In the genomic region with DNA sequence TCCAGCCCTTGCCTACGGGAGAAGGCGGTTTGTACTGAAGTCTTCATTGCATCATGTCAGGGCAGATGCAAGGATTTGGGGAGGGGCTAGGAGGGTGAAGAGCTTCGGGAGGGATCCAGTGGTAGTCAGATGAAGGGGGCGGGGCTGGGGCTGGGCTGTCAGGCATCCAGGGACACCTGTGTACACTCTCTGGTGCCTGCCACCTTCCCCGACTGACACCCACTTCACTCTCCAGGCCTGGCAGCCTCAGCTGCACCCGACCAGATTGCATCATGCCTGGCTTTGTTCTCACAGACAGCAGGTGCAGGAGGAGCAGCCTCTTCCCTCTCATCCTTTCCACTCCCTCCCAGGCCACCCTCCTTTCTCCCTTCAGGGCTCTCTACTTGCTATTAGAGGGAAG, we compare ENCODE assay signal across 8 mouse cellular contexts. TPM values are rescaled to one million over a fixed set of nuclear protein-coding genes. Genes with fewer than 3 reads are reported as not detected.
DNase-seq lines count a peak whose midpoint lies in the region; ATAC-seq and TF ChIP-seq lines count a peak whose summit lies in the region.

No protein-coding gene starts in this region.

- no peak for ATAC-seq in heart, embryonic 11.5 days (replicated peaks; ENCODE audit: insufficient number of reproducible peaks, low FRiP score, low TSS enrichment)
- ATAC-seq in forebrain, embryonic 11.5 days (replicated peaks; ENCODE audit: low FRiP score), result no peak
- ATAC-seq in intestine, postnatal 0 days, result no peak

- DNase-seq in heart, adult 8-10 months (ENCODE audit: low spot score), result no peak
- DNase-seq in MN1 (ENCODE audit: low spot score), result peak; percentile 88
- peak; percentile 64 for DNase-seq in forebrain, embryonic 11.5 days (ENCODE audit: low spot score)
- peak; percentile 52 to 66 for DNase-seq in layer of hippocampus, postnatal 36 days
- DNase-seq in right cerebral cortex, adult 2 months (ENCODE audit: low spot score in 2 of 2), result peak; percentile 66 to 80
- DNase-seq in gastrocnemius, postnatal 14 days, result no peak

- H3K27ac ChIP-seq in heart, embryonic 11.5 days (ENCODE audit: low read depth, low read length), result no peak overlapping the region
- H3K27ac ChIP-seq in forebrain, embryonic 11.5 days (ENCODE audit: low read depth, low read length), result no peak overlapping the region
- no peak overlapping the region for H3K27ac ChIP-seq in intestine, postnatal 0 days (ENCODE audit: low read depth, low read length)

- intact Hi-C loops in gastrocnemius, postnatal 14 days (cut with DNase I; ENCODE audit: low total_unique reads), result loop anchor here (2.0 kb wide), 1 partner anchor 44 kb away; no protein-coding TSS in a partner anchor

- TF ChIP-seq CTCF in intestine, postnatal 0 days (IDR thresholded peaks at IDR 0.05; ENCODE audit: low read depth), result no peak

- H3K27me3 ChIP-seq in heart, embryonic 11.5 days (ENCODE audit: control insufficient read depth, insufficient read depth, low read length), result no peaks in the 10 kb centered on the region
- peaks cover 7% of the 10 kb centered on the region; the same call in 1 of the 2 replicates for H3K27me3 ChIP-seq in forebrain, embryonic 11.5 days (ENCODE audit: control insufficient read depth, insufficient read depth, low read length)
- H3K27me3 ChIP-seq in intestine, postnatal 0 days (replicated peaks; ENCODE audit: control insufficient read depth, insufficient read depth, low read length), result 0 out of 2 replicates have a peak, but pooled peaks cover 2% of the 10 kb centered on the region

- WGBS in heart, embryonic 11.5 days (ENCODE audit: insufficient replicate concordance), result 14% methylated on average over 6 of the region's 6 CpGs
- WGBS in forebrain, embryonic 11.5 days, result 15% methylated on average over 6 of the region's 6 CpGs
- WGBS in intestine, postnatal 0 days, result 20% methylated on average over 6 of the region's 6 CpGs

- H3K36me3 ChIP-seq in heart, embryonic 11.5 days (ENCODE audit: control insufficient read depth, insufficient read depth, low read length), result no peaks in the 10 kb centered on the region; the same call in 1 of the 2 replicates
- no peaks in the 10 kb centered on the region for H3K36me3 ChIP-seq in forebrain, embryonic 11.5 days (ENCODE audit: control insufficient read depth, insufficient read depth, low read length)
- peaks cover 6% of the 10 kb centered on the region; the same call in 1 of the 2 replicates for H3K36me3 ChIP-seq in intestine, postnatal 0 days (ENCODE audit: control insufficient read depth, insufficient read depth)

- no peak overlapping the region for H3K9ac ChIP-seq in heart, embryonic 11.5 days (ENCODE audit: low read depth, low read length)
- no peak overlapping the region for H3K9ac ChIP-seq in forebrain, embryonic 11.5 days (ENCODE audit: low read length)
- H3K9ac ChIP-seq in intestine, postnatal 0 days (ENCODE audit: low read depth, low read length), result no peak overlapping the region

- H3K4me1 ChIP-seq in heart, embryonic 11.5 days (ENCODE audit: control insufficient read depth, insufficient read depth, low read length), result peaks cover 37% of the 10 kb centered on the region
- H3K4me1 ChIP-seq in forebrain, embryonic 11.5 days (replicated peaks; ENCODE audit: control insufficient read depth, insufficient read depth, low read length), result peaks cover 13% of the 10 kb centered on the region
- H3K4me1 ChIP-seq in intestine, postnatal 0 days (replicated peaks; ENCODE audit: control insufficient read depth, insufficient read depth, low read length), result 0 out of 2 replicates have a peak, but pooled peaks cover 2% of the 10 kb centered on the region

- H3K4me3 ChIP-seq in heart, embryonic 11.5 days (ENCODE audit: low read depth, low read length), result no peak overlapping the region
- no peak overlapping the region for H3K4me3 ChIP-seq in forebrain, embryonic 11.5 days (ENCODE audit: low read depth, low read length)
- H3K4me3 ChIP-seq in intestine, postnatal 0 days (ENCODE audit: low read depth, low read length), result no peak overlapping the region

- no peaks in the 10 kb centered on the region for H3K9me3 ChIP-seq in heart, embryonic 11.5 days (replicated peaks; ENCODE audit: control insufficient read depth, low read length)
- no peaks in the 10 kb centered on the region for H3K9me3 ChIP-seq in forebrain, embryonic 11.5 days (ENCODE audit: control insufficient read depth, low read length)
- H3K9me3 ChIP-seq in intestine, postnatal 0 days (ENCODE audit: control insufficient read depth), result no peaks in the 10 kb centered on the region

- H3K4me2 ChIP-seq in heart, embryonic 11.5 days, result peak overlapping the region; percentile 71
- H3K4me2 ChIP-seq in forebrain, embryonic 11.5 days (ENCODE audit: low read depth, low read length, severe bottlenecking), result no peak overlapping the region
- H3K4me2 ChIP-seq in intestine, postnatal 0 days (replicated peaks; ENCODE audit: low read depth), result no peak overlapping the region

RNA-seq across cellular contexts. Expression of gene Arhgap23, which starts 14.3 kb away (rescaled TPM):
- 6.7 and 8.3 TPM in 2 replicates for polyA plus RNA-seq in heart, embryonic 11.5 days (2014; fragmentation: Nextera tagmentation; extraction: Ambion mirVana)
- 10 to 100 TPM; 13.3 to 14.9 (median 14.0) TPM for total RNA-seq in heart, adult 8-10 months (2022)
- 3.2 and 4.8 TPM in 2 replicates for polyA plus RNA-seq in forebrain, embryonic 11.5 days (2014; fragmentation: Nextera tagmentation; extraction: Ambion mirVana)
- total RNA-seq in layer of hippocampus, postnatal 36 days (2021), result 10 to 100 TPM; 73.4 to 75.4 TPM
- total RNA-seq in gastrocnemius, postnatal 14 days (2021), result 10 to 100 TPM; 10.5 to 12.2 TPM
- polyA plus RNA-seq in intestine, postnatal 0 days (2015; fragmentation: Nextera tagmentation; extraction: Ambion mirVana), result 3.5 and 4.6 TPM in 2 replicates

RNA-seq across cellular contexts. Expression of gene Socs7, which starts 38.7 kb away (rescaled TPM):
- polyA plus RNA-seq in heart, embryonic 11.5 days (2014; fragmentation: Nextera tagmentation; extraction: Ambion mirVana), result 2.2 and 2.9 TPM in 2 replicates
- total RNA-seq in heart, adult 8-10 months (2022), result 10 to 100 TPM; 19.2 to 23.4 (median 20.0) TPM
- polyA plus RNA-seq in forebrain, embryonic 11.5 days (2014; fragmentation: Nextera tagmentation; extraction: Ambion mirVana), result 4.3 and 4.5 TPM in 2 replicates
- total RNA-seq in layer of hippocampus, postnatal 36 days (2021), result 10 to 100 TPM; 83.8 to 83.9 TPM
- 10 to 100 TPM; 32.4 to 36.2 TPM for total RNA-seq in gastrocnemius, postnatal 14 days (2021)
- 2.4 and 2.5 TPM in 2 replicates for polyA plus RNA-seq in intestine, postnatal 0 days (2015; fragmentation: Nextera tagmentation; extraction: Ambion mirVana)

RNA-seq across cellular contexts. Expression of gene Gpr179, which starts 49.2 kb away (rescaled TPM):
- 0.01 TPM in 1 of 2 replicates, not detected in the other for polyA plus RNA-seq in heart, embryonic 11.5 days (2014; fragmentation: Nextera tagmentation; extraction: Ambion mirVana)
- under 1 TPM in 3 of 4 experiments, not detected in 1; 0.06 to 0.12 (median 0.06) TPM for total RNA-seq in heart, adult 8-10 months (2022)
- polyA plus RNA-seq in forebrain, embryonic 11.5 days (2014; fragmentation: Nextera tagmentation; extraction: Ambion mirVana), result 0.03 TPM in 2 replicates
- total RNA-seq in layer of hippocampus, postnatal 36 days (2021), result under 1 TPM; 0.23 to 0.30 TPM
- total RNA-seq in gastrocnemius, postnatal 14 days (2021), result under 1 TPM in 1 of 2 experiments, not detected in 1; 0.27 TPM
- polyA plus RNA-seq in intestine, postnatal 0 days (2015; fragmentation: Nextera tagmentation; extraction: Ambion mirVana), result 0.07 and 0.20 TPM in 2 replicates

Comparison
In these comparisons a context has a peak if more than half of its experiments do, and no peak if none do; other contexts are left out.
1. DNase-seq: peak in MN1 (single experiment), forebrain, embryonic 11.5 days (single experiment), layer of hippocampus, postnatal 36 days (2 of 2) and right cerebral cortex, adult 2 months (2 of 2); none in heart, adult 8-10 months (single experiment) and gastrocnemius, postnatal 14 days (single experiment).
2. RNA of gene Arhgap23, which starts 14.3 kb away (total RNA-seq): 73.4 to 75.4 TPM in layer of hippocampus, postnatal 36 days; 13.3 to 14.9 TPM in heart, adult 8-10 months and 10.5 to 12.2 TPM in gastrocnemius, postnatal 14 days; every median in the first group is over 4 times any median in the second.